Mouse (Mus musculus) CH12.LX (cell line): Measurements from ENCODE around the gene Tmem189. TPM values are rescaled to one million over a fixed set of nuclear protein-coding genes. Genes with fewer than 3 reads are reported as not detected.
A peak's percentile ranks its signal among the peaks of the same experiment; 100 is the strongest.

Experiments used
- DNase-seq: peaks from one replicate; pipeline ENCODE4 v3.0.0-alpha.2; 2013; ENCODE audit errors: extremely low read depth
- H3K27ac ChIP-seq: 2 replicates; pipeline ENCODE4 v1.5.1; 2012; ENCODE audit warnings: low read depth, mild to moderate bottlenecking, control low read depth, moderate library complexity; ENCODE audit not compliant: insufficient read depth
- H3K27me3 ChIP-seq: replicated peaks from 2 replicates; pipeline ENCODE3; 2012; ENCODE audit warnings: inconsistent platforms
- H3K36me3 ChIP-seq, 2 experiments: replicated peaks in 1 of 2; 2 replicates each; pipeline versions ENCODE3 to v1.6.1; 2012; ENCODE audit warnings: inconsistent platforms in 1 of 2, low read length in 1 of 2, mild to moderate bottlenecking in 1 of 2, mixed read lengths in 1 of 2, moderate library complexity in 1 of 2; ENCODE audit not compliant: control insufficient read depth in 1 of 2, insufficient read depth in 1 of 2
- H3K4me1 ChIP-seq, 2 experiments: 2 replicates each; pipeline ENCODE4 v1.6.1; 2012; ENCODE audit warnings: inconsistent platforms in 1 of 2, moderate library complexity in 1 of 2; ENCODE audit not compliant: insufficient read depth in 2 of 2, control insufficient read depth in 1 of 2
- H3K4me2 ChIP-seq: 2 replicates; pipeline ENCODE4 v1.6.1; 2012; ENCODE audit warnings: low read depth, mild to moderate bottlenecking, control low read depth; ENCODE audit not compliant: poor library complexity, insufficient read depth, severe bottlenecking
- H3K4me3 ChIP-seq, 3 experiments: fragments of 150-350 bp in 1 of 3; sonication (generic) in 1 of 3; replicated peaks in 1 of 3; 2 replicates each; pipeline versions ENCODE3 to v1.5.1; 2011 to 2012; ENCODE audit warnings: low read depth in 2 of 3, low read length in 2 of 3, mild to moderate bottlenecking in 2 of 3, moderate library complexity in 2 of 3, control low read depth in 1 of 3, improper control_type of control experiment in 1 of 3, inconsistent platforms in 1 of 3, mixed read lengths in 1 of 3; ENCODE audit not compliant: poor library complexity in 1 of 3
- H3K79me2 ChIP-seq: replicated peaks from 2 replicates; pipeline ENCODE4 v1.6.1; 2012; ENCODE audit warnings: mild to moderate bottlenecking, moderate library complexity; ENCODE audit not compliant: control insufficient read depth, poor library complexity, insufficient read depth, severe bottlenecking; ENCODE audit errors: extremely low read depth
- H3K9ac ChIP-seq: 2 replicates; pipeline ENCODE4 v1.6.1; 2012; ENCODE audit warnings: low read depth, mild to moderate bottlenecking, control low read depth, moderate library complexity; ENCODE audit not compliant: insufficient read depth
- H3K9me3 ChIP-seq: replicated peaks from 2 replicates; pipeline ENCODE3; 2012; ENCODE audit warnings: low read length, inconsistent platforms, mixed read lengths
- BHLHE40 ChIP-seq: IDR thresholded peaks from 2 replicates; pipeline ENCODE4 v1.6.1; 2011; ENCODE audit warnings: mild to moderate bottlenecking, low read depth, low read length, improper control_type of control experiment
- CHD1 ChIP-seq: IDR thresholded peaks from 2 replicates; pipeline ENCODE4 v1.6.1; 2012; ENCODE audit warnings: low read depth, low read length, improper control_type of control experiment, inconsistent platforms
- CHD2 ChIP-seq: IDR thresholded peaks from 2 replicates; pipeline ENCODE4 v1.6.1; 2011; ENCODE audit warnings: low read length, improper control_type of control experiment
- CTCF ChIP-seq, 2 experiments: IDR thresholded peaks in 1 of 2; conservative IDR thresholded peaks in 1 of 2; 2 replicates each; pipeline ENCODE4 v1.5.1; 2011 to 2012; ENCODE audit warnings: low read depth in 2 of 2, low read length in 2 of 2, improper control_type of control experiment in 1 of 2, inconsistent platforms in 1 of 2, mild to moderate bottlenecking in 1 of 2, moderate library complexity in 1 of 2
- E2F4 ChIP-seq: IDR thresholded peaks from 2 replicates; pipeline ENCODE4 v1.6.1; 2011; ENCODE audit warnings: low read depth, low read length, improper control_type of control experiment; ENCODE audit not compliant: insufficient replicate concordance
- EP300 ChIP-seq: IDR thresholded peaks from 2 replicates; pipeline ENCODE4 v1.6.1; 2011; ENCODE audit warnings: low read length, improper control_type of control experiment
- ETS1 ChIP-seq: conservative IDR thresholded peaks from 2 replicates; pipeline ENCODE4 v1.6.1; 2012; ENCODE audit warnings: low read depth, mild to moderate bottlenecking, inconsistent platforms, low read length, improper control_type of control experiment, moderate library complexity
- GABPA ChIP-seq: IDR thresholded peaks from 2 replicates; pipeline ENCODE4 v1.6.1; 2012; ENCODE audit warnings: low read depth, low read length, improper control_type of control experiment, inconsistent platforms; ENCODE audit not compliant: insufficient replicate concordance
- HCFC1 ChIP-seq: IDR thresholded peaks from 2 replicates; pipeline ENCODE4 v1.6.1; 2012; ENCODE audit warnings: low read depth, mild to moderate bottlenecking, inconsistent platforms, low read length, improper control_type of control experiment
- JUN ChIP-seq: IDR thresholded peaks from 2 replicates; pipeline ENCODE4 v1.6.1; 2011; ENCODE audit warnings: low read depth, mild to moderate bottlenecking, low read length, improper control_type of control experiment, moderate library complexity; ENCODE audit not compliant: insufficient read depth
- MAFK ChIP-seq: IDR thresholded peaks from 2 replicates; pipeline ENCODE4 v1.6.1; 2011; ENCODE audit warnings: low read length, improper control_type of control experiment; ENCODE audit not compliant: insufficient replicate concordance
- MAX ChIP-seq: IDR thresholded peaks from 2 replicates; pipeline ENCODE4 v1.6.1; 2011; ENCODE audit warnings: low read length, improper control_type of control experiment
- MXI1 ChIP-seq: IDR thresholded peaks from 2 replicates; pipeline ENCODE4 v1.6.1; 2011; ENCODE audit warnings: mild to moderate bottlenecking, low read depth, low read length, improper control_type of control experiment
- MYC ChIP-seq: IDR thresholded peaks from 2 replicates; pipeline ENCODE4 v1.6.1; 2011; ENCODE audit warnings: low read depth, mild to moderate bottlenecking, improper control_type of control experiment, low read length
- NELFE ChIP-seq: IDR thresholded peaks from 2 replicates; pipeline ENCODE4 v1.6.1; 2011; ENCODE audit warnings: low read depth, low read length, improper control_type of control experiment
- NRF1 ChIP-seq: IDR thresholded peaks from 2 replicates; pipeline ENCODE4 v1.6.1; 2014; ENCODE audit warnings: low read depth, mild to moderate bottlenecking, inconsistent platforms, low read length, improper control_type of control experiment, moderate library complexity
- PAX5 ChIP-seq: IDR thresholded peaks from 2 replicates; pipeline ENCODE4 v1.6.1; 2012; ENCODE audit warnings: low read length, inconsistent platforms, mixed read lengths
- POLR2A ChIP-seq: IDR thresholded peaks from 2 replicates; pipeline ENCODE4 v1.6.1; 2011; ENCODE audit warnings: low read depth, mild to moderate bottlenecking, improper control_type of control experiment, low read length
- POLR2AphosphoS2 ChIP-seq: IDR thresholded peaks from 2 replicates; pipeline ENCODE4 v1.6.1; 2011; ENCODE audit warnings: low read depth, low read length, improper control_type of control experiment
- RAD21 ChIP-seq: IDR thresholded peaks from 2 replicates; pipeline ENCODE4 v1.6.1; 2011; ENCODE audit warnings: low read depth, mild to moderate bottlenecking, low read length, improper control_type of control experiment, moderate library complexity
- SIN3A ChIP-seq: IDR thresholded peaks from 2 replicates; pipeline ENCODE4 v1.6.1; 2012; ENCODE audit warnings: low read length, improper control_type of control experiment, inconsistent platforms
- SMC3 ChIP-seq: IDR thresholded peaks from 2 replicates; pipeline ENCODE4 v1.6.1; 2011; ENCODE audit warnings: low read depth, low read length, improper control_type of control experiment
- TBP ChIP-seq: conservative IDR thresholded peaks from 2 replicates; pipeline ENCODE4 v1.6.1; 2011; ENCODE audit warnings: low read depth, low read length, improper control_type of control experiment
- TCF12 ChIP-seq: IDR thresholded peaks from 2 replicates; pipeline ENCODE4 v1.6.1; 2014; ENCODE audit warnings: low read depth, mild to moderate bottlenecking, inconsistent platforms, low read length, improper control_type of control experiment
- UBTF ChIP-seq: IDR thresholded peaks from 2 replicates; pipeline ENCODE4 v1.6.1; 2012; ENCODE audit warnings: low read depth, mild to moderate bottlenecking, inconsistent platforms, low read length, improper control_type of control experiment, moderate library complexity
- USF1 ChIP-seq: IDR thresholded peaks from 2 replicates; pipeline ENCODE4 v1.6.1; 2014; ENCODE audit warnings: low read depth, mild to moderate bottlenecking, inconsistent platforms, low read length, improper control_type of control experiment
- USF2 ChIP-seq: conservative IDR thresholded peaks from 2 replicates; pipeline ENCODE4 v1.6.1; 2011; ENCODE audit warnings: low read depth, low read length, improper control_type of control experiment
- ZKSCAN1 ChIP-seq: IDR thresholded peaks from 2 replicates; pipeline ENCODE4 v1.6.1; 2012; ENCODE audit warnings: low read depth, inconsistent platforms, low read length, improper control_type of control experiment, borderline replicate concordance
- ZMIZ1 ChIP-seq: IDR thresholded peaks from 2 replicates; pipeline ENCODE4 v1.6.1; 2012; ENCODE audit warnings: low read depth, mild to moderate bottlenecking, inconsistent platforms, low read length, improper control_type of control experiment
- dilution Hi-C: fragments of 300-500 bp; cut with MboI; formaldehyde crosslinking; loops from 2 replicates; pipeline ENCODE4 v1.14.3; 2020; ENCODE audit warnings: low sequenced_read_pairs; ENCODE audit not compliant: extremely low pct_unique_long_range_greater_than_20kb, extremely low pct_ligation_motif_present
- in situ Hi-C: fragments of 300-500 bp; cut with MboI; formaldehyde crosslinking; loops from 3 replicates; pipeline ENCODE4 v1.14.3; 2019; ENCODE audit warnings: low sequenced_read_pairs, low pct_ligation_motif_present, low pct_unique_long_range_greater_than_20kb, mixed read lengths
- polyA plus RNA-seq: library from polyadenylated mRNA; unstranded; fragments of >175 nt; gene quantifications from 2 replicates; pipeline ENCODE4 v1.2.1, GENCODE M21; 2012; ENCODE audit warnings: low read depth; ENCODE audit not compliant: insufficient read length
- total RNA-seq, 2 experiments: library from RNA; depleted of rRNA; stranded (reverse); fragments of 300-350 nt in 1 of 2; fragments of >200 nt in 1 of 2; gene quantifications; 2 replicates each; pipeline ENCODE4 v1.2.3; 2012 to 2014

Gene Tmem189
- total and polyA plus RNA-seq, 3 experiments, result 27.9 to 30.9 (median 29.5) TPM

DNA sequence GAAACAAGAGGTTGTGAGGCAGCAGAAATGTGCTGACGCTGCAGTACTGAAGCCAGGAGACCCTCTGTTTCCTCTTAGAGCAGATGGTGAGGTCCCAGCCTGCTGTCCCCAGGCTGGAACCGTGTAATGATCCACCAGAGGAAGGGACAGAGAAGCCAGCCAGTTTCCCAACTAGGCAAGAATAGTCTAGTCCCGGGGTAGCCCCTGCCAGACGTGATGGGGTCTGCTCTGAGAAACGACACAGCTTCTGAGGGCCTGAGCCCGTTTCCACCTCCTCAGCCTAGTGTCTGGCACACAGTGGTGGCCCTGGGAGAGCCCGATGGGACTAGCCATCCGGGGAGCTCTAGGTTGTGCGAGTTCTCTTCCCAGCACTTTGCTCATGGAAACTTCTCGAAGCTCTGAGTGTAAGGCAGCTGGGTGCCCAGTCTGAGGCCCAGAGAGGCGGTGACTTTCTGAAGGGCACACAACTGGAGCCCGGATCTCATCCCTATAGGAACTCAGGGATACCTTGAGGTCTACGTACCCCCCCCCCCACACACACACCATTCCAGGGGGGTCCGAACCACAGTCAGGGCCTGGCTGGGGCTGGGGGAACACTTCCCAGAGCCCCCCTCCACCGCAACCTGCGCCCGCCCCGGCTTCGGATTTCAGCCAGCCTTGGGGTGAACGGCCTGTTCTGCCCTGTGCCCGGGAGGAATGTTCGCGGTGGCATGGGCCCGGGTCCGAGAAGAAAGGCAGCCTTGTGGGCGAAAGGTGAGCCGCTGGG, 92.7 kb downstream of the Tmem189 start:
- TF ChIP-seq HCFC1 (no peak), MAFK (peak; percentile 72; the same call in 1 of the 2 replicates), CTCF (conservative IDR thresholded peaks at IDR 0.05 in 1 of 2, IDR thresholded peaks at IDR 0.05 in 1 of 2; ENCODE audit: low read depth in 2 of 2, low read length in 2 of 2) (no peak)
- Histone ChIP-seq H3K4me2 (no peak overlapping the region), H3K27me3 (no peaks in the 10 kb centered on the region), H3K36me3 (no peaks in the 10 kb centered on the region), H3K4me3 (no peak overlapping the region), H3K9me3 (no peaks in the 10 kb centered on the region), H3K9ac (no peak overlapping the region), H3K4me1 (peaks cover 0 to 22% of the 10 kb centered on the region in 2 experiments; a peak in 2 of 4 replicates), H3K79me2 (no peaks in the 10 kb centered on the region), H3K27ac (no peak overlapping the region)
- dilution Hi-C loops, result no loop called here
- no peak for DNase-seq
- in situ Hi-C loops, result no loop called here

DNA sequence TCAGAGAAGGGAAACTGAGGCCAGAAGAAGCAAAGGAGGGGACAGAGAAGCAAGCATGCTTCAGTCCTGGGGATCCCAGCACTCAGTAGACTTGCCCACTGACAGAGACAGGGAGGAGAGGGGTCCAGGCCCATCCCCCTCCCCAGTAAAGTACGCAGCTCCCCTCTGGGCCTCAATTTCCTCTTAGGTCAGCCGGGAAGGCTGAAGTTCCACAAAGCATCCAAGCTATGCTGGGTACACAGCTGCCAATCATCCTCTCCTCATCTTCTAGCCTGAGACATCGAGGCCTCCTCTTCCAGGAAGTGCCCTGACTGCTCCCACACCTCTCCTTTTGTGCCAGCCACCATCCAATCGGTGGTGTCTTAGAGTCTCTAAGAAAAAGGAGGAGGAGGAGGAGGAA, 93.4 kb downstream of the Tmem189 start:
- Histone ChIP-seq H3K36me3 (no peaks in the 10 kb centered on the region), H3K4me2 (no peak overlapping the region)
- in situ Hi-C loops, result no loop called here

DNA sequence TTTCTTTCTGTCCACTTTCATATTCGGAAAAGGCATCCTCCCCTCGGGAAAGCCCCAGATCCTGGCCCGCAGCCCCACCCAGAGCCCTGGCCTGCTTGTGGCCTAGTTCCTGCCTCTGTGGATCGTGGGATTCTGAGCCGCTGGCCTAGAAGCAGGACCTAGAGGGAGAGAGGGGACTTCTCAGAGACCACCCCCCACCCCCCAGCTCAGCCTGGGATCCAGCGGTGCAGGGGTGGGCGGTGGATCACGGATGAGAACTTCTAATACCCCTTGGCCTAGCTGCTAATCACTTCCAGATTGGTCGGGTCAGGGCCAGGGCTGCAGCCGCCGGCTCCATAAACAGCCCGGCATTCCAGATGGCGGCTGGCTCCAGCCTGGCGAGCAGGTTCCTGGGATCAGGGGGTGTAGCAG, 93.9 kb downstream of the Tmem189 start:
- H3K79me2 ChIP-seq, result no peaks in the 10 kb centered on the region
- H3K4me2 ChIP-seq, result no peak overlapping the region
- no peak for TF ChIP-seq ZMIZ1
- TF ChIP-seq ETS1, result no peak
- TF ChIP-seq NELFE, result no peak
- TF ChIP-seq JUN, result no peak
- TF ChIP-seq E2F4, result no peak
- TF ChIP-seq MYC, result no peak
- TF ChIP-seq CHD2, result no peak
- TF ChIP-seq TBP, result no peak
- TF ChIP-seq RAD21, result no peak
- TF ChIP-seq USF1, result no peak
- TF ChIP-seq SMC3, result no peak
- no peak for TF ChIP-seq MAX
- no peak for TF ChIP-seq POLR2AphosphoS2
- TF ChIP-seq, all 38 proteins: peak for 0
- no peaks in the 10 kb centered on the region for H3K27me3 ChIP-seq
- in situ Hi-C loops (no loop called here), dilution Hi-C loops (no loop called here)
- H3K36me3 ChIP-seq, result no peaks in the 10 kb centered on the region
- DNase-seq, result no peak
- no peaks in the 10 kb centered on the region for H3K9me3 ChIP-seq
- H3K4me1 ChIP-seq, result peaks cover 0 to 22% of the 10 kb centered on the region in 2 experiments; a peak in 2 of 4 replicates
- no peak overlapping the region for H3K27ac ChIP-seq
- H3K4me3 ChIP-seq, result no peak overlapping the region
- H3K9ac ChIP-seq, result no peak overlapping the region

More for the DNA sequence above, 93.4 kb downstream of the Tmem189 start:
- Histone ChIP-seq H3K9ac (no peak overlapping the region), H3K9me3 (no peaks in the 10 kb centered on the region), H3K4me1 (peaks cover 0 to 22% of the 10 kb centered on the region in 2 experiments; a peak in 2 of 4 replicates), H3K27me3 (no peaks in the 10 kb centered on the region), H3K4me3 (no peak overlapping the region), H3K79me2 (no peaks in the 10 kb centered on the region), H3K27ac (no peak overlapping the region)
- dilution Hi-C loops, result no loop called here
- DNase-seq, result no peak
- TF ChIP-seq ETS1 (no peak), GABPA (no peak), CHD2 (no peak), BHLHE40 (no peak), JUN (no peak), MXI1 (no peak), SIN3A (no peak), UBTF (no peak), PAX5 (no peak), TCF12 (no peak), USF2 (no peak), ZKSCAN1 (no peak), POLR2A (no peak), TBP (no peak), NRF1 (no peak), EP300 (no peak), CTCF (conservative IDR thresholded peaks at IDR 0.05 in 1 of 2, IDR thresholded peaks at IDR 0.05 in 1 of 2; ENCODE audit: low read depth in 2 of 2, low read length in 2 of 2) (no peak), CHD1 (no peak)
